20 mouse cellular contexts compared by ENCODE assay signal in the genomic region with DNA sequence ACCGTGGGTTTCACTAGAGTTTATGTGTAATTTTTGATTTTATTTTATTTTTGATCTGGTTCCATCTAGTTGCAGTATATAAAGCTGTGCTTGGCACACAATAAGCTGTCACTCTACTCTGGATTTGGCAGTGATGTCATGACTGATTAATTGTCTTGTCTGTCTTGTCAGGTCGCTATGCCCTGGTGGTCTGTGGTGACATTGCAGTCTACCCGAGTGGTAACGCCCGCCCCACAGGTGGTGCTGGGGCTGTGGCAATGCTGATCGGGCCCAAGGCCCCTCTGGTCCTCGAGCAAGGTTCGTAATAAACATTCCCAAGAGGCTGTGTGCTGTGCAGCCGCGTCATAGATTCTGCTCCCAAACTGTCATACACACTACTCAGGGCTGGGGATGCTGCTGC. TPM values are rescaled to one million over a fixed set of nuclear protein-coding genes. Genes with fewer than 3 reads are reported as not detected.
DNase-seq lines count a peak whose midpoint lies in the region; ATAC-seq and TF ChIP-seq lines count a peak whose summit lies in the region.
"Had no signal": no experiment of that assay in that cellular context is flagged by ENCODE, and none has a peak within 500 bp of the region (broad histone marks: within the 10 kb centered on the region; RNA-seq: fewer than 3 reads in every experiment).

No protein-coding gene starts in this region.

- H3K27ac ChIP-seq in layer of hippocampus, adult 2 months = no peak overlapping the region
- H3K27ac ChIP-seq: heart, embryonic 13.5 days; hindbrain, embryonic 14.5 days; kidney, embryonic 15.5 days; macrophage; midbrain, embryonic 13.5 days; neural tube, embryonic 13.5 days had no signal

- TF ChIP-seq CTCF in layer of hippocampus, adult 2 months (conservative IDR thresholded peaks at IDR 0.05) = peak; percentile 64

- ATAC-seq in granulocyte monocyte progenitor cell, adult 5-6 weeks (replicated peaks; ENCODE audit: poor library complexity, severe bottlenecking) = peak; percentile 22; the same call in 1 of the 2 replicates
- ATAC-seq: forebrain, postnatal 0 days; intestine, embryonic 16.5 days; midbrain, embryonic 13.5 days had no signal

- H3K4me3 ChIP-seq in layer of hippocampus, adult 2 months = no peak overlapping the region
- H3K4me3 ChIP-seq: heart, embryonic 13.5 days; kidney, embryonic 15.5 days; midbrain, embryonic 13.5 days; neural tube, embryonic 13.5 days had no signal

- DNase-seq in layer of hippocampus, adult 2 months (ENCODE audit: low spot score in 2 of 2) = no peak
- no peak for DNase-seq in layer of hippocampus, adult 11-12 months (ENCODE audit: low spot score)
- DNase-seq in retina, postnatal 1 day = peak; percentile 20
- no peak for DNase-seq in retina, embryonic 14.5 days (ENCODE audit: low spot score)
- DNase-seq in ES-CJ7 (ENCODE audit: low read depth, low spot score) = peak; percentile 53
- DNase-seq in right cerebral cortex, postnatal 14 days = no peak
- DNase-seq in kidney, postnatal 36 days = no peak
- DNase-seq: adrenal gland, postnatal 25 days; cerebellum, adult 11-12 months; cerebellum, postnatal 25 days; embryo, embryonic 11 days; forebrain, postnatal 0 days had no signal

RNA-seq across cellular contexts. Expression of a gene that starts 15.7 kb away (rescaled TPM):
- 10 to 100 TPM in 1 of 2 experiments, 1 to 10 TPM in 1; 8.3 to 10.3 TPM for total RNA-seq in layer of hippocampus, adult 2 months (2021)
- total RNA-seq in granulocyte monocyte progenitor cell, adult 5-6 weeks (2014; fragmentation: Nextera tagmentation) = 0.17 TPM in 1 of 2 replicates, not detected in the other
- not detected in 2 replicates for total RNA-seq in granulocyte monocyte progenitor cell, adult 5-6 weeks (2017)

RNA-seq across cellular contexts. Expression of a gene that starts 43.8 kb away (rescaled TPM):
- total RNA-seq in layer of hippocampus, adult 2 months (2021) = 10 to 100 TPM; 66.8 to 82.0 TPM
- total RNA-seq in granulocyte monocyte progenitor cell, adult 5-6 weeks (2014; fragmentation: Nextera tagmentation) = 189 and 210 TPM in 2 replicates
- total RNA-seq in granulocyte monocyte progenitor cell, adult 5-6 weeks (2017) = 479 and 570 TPM in 2 replicates

Comparison
In these comparisons a context has a peak if more than half of its experiments do, and no peak if none do; other contexts are left out.
1. DNase-seq: peak in retina, postnatal 1 day (single experiment) and ES-CJ7 (single experiment); none in layer of hippocampus, adult 2 months (0 of 2), layer of hippocampus, adult 11-12 months (single experiment), retina, embryonic 14.5 days (single experiment), right cerebral cortex, postnatal 14 days (single experiment) and kidney, postnatal 36 days (0 of 2).
2. RNA of a gene that starts 15.7 kb away (total RNA-seq): 8.3 to 10.3 TPM in layer of hippocampus, adult 2 months; 0.17 TPM in granulocyte monocyte progenitor cell, adult 5-6 weeks; every median in the first group is over 4 times any median in the second.